Mouse (Mus musculus) urinary bladder, postnatal 36 days (tissue): ENCODE measurements around the gene Pgrmc1.

Experiments used
- DNase-seq, 2 experiments: peaks; one replicate each; pipeline ENCODE4 v3.0.0; 2022; ENCODE audit warnings: low spot score in 2 of 2, mixed read lengths in 1 of 2

Pgrmc1 gene

DNA sequence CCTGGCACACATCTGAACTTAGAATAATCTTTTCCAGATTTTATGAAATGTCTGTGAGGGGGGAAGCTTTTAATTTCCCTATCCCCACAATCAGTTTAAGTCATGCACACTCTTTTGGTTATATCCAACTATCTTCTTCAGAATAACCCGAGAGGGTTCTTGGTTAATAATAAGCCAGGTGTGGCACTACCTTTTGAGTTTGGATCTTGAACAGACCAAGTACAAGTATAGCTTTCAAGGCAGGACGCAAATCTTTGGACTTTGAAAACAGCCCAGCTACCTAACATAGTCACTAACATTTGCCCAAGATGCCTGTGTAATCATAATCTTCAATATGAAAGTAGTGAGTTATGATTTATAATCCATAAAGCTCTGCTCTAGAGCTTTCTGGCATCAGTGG is 4.9 kb downstream of the Pgrmc1 start:
- DNase-seq: no peak

DNA sequence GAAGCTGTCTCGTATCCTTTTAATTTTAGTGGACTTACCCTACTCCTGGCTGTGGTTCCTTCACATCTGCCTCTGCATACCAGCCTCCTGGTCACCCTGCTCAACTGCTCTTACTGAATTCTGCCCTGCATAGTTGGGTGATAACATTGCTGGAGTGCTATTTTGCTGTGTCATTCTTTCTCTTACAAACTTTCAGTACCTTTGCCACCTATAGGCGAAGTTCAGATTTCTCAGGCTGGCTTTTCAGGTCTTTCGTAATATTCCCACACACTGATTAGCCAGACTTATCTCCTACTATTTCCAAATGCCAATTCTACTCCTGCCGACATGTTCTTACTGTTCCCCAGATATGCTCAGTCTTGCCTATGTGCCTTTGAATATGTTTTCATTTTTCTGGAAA is 6.0 kb downstream of the Pgrmc1 start:
- DNase-seq: no peak

DNA sequence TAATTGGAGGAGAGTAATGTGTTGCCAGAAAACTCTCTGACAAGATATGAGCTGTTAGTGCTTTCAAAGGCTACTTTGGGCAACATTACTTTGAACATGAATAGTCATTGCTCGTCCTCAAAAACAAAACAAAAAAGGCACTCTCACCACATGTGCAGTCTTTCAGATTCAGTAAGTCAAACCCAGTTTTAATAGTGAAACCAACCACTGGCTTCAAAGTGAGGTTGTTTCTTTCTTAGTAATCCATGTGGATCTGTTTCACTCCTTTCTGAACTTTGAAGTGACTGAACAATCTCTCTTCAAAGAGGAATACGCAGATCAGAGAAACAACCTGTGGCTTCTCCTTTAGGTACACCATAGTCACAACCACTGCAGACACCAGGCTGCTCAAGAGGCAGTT is 11.1 kb downstream of the Pgrmc1 start:
- no peak for DNase-seq

DNA sequence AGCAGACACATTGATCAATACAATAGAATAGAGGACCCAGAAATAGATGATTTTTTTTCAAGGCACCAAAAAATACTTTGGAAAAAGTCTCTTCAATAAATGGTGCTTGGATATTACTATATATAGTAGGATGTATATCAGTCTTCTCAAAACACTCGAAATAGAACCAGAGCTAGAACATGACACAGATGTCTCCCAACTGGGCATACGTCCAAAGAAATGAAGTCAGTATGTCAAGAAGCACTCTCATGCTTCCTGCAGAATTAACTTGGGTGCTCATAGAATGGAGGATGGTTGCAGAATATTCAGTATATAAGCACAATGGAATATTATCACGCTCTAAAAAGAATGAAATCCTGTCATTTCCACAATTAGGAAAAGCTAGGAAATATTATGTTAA is 30.1 kb downstream of the Pgrmc1 start:
- DNase-seq: no peak

DNA sequence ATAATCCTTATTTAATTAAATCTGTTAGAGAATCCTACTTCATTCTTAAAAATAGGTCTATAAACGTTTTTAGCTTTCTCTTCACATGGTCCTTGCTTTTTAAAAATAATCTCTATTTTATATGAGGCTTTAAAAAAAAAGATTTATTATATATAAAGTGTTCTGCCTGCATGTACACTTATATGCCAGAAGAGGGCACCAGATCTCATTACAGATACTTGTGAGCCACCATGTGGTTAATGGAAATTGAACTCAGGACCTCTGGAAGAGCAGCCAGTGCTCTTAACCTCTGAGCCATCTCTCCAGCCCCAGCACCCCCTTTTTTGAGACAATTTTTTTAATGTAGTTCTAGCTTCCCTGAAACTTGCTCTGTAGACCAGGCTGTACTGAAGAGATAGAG is 32.8 kb downstream of the Pgrmc1 start:
- DNase-seq: no peak

DNA sequence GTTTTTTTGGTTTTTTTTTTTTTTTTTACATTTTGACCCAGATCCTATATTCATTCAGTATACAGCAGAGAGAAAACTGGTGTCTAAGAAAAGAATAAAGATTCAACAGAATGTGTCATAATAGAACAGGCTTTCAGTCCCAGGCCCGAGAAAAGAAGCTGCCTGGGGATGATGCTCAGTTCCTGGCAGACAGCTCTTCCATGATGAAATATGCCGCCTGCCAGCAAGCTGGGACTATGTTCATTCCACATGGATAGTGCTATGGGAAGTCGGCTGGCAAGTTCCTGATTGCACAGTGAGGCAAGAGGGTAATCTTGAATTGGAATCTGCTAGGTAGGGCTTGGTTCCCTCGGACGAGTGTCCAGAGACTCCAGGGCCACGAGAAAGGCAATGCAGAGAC is 42.0 kb downstream of the Pgrmc1 start:
- peak in 1 of 2 experiments; percentile 8 for DNase-seq

DNA sequence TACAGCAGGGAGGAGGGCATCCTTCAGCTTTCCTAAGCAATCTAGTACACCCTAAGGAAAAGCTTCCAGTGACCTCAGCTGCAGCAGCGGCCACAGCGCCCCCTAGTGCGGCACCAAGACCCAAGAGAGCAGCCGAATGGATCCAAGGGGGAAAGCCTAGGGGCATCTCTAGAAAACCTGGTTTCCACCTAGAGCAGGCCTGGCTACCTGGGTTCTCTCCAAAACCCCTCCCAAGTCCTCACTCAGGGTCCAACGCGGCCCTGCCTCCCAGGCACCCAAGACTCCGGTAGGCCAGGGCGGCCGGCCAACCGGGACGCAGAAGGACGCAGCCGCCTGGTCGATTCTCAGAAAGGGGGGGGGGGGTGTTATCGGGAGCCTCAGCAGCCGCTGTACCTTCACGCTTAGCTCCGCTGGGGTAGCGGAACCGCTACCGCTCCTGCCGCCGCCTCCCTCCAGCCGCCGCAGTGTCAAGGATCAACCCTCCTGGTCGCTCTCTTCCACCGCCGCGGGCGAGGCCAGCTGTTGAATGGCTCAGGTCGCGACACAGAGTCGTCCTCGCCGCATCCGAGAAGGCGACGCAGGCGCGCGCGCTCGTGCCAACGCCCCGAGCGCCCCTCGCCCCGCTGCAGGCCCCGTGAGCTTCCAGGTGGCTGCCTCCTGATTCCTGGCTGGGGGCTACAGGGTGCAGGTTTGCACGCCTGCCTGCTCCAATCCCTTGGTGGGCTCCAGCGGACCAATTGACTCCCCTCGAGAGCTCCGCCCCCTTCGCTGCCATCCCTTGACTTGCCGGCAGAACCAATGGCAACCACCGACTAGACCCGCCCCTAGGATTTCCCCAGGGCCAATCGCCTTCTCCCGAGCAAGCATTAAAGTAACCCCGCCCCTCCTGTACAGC is 46.9 kb downstream of the Pgrmc1 start, which contains the start of gene Akap17b:
TSS of gene Akap17b (minus strand) at position 739 of the 895 bp plus-strand sequence.
- peak; percentile 65 to 77 for DNase-seq
